Mouse (Mus musculus) retina, postnatal 1 day (tissue): Measurements from ENCODE around the gene Medag.

Experiments used
- DNase-seq: peaks from one replicate; pipeline ENCODE4 v3.0.0-alpha.2; 2012

Gene Medag

GRCm38 (mm10) chr5:149430943-149431342 is 19.4 kb downstream of the Medag start:
- DNase-seq = no peak

- no peak for DNase-seq
These were observed 22.1 kb downstream of the Medag start for GRCm38 (mm10) chr5:149433618-149434017.

GRCm38 (mm10) chr5:149434141-149434690 is 22.7 kb downstream of the Medag start:
- no peak for DNase-seq

DNA sequence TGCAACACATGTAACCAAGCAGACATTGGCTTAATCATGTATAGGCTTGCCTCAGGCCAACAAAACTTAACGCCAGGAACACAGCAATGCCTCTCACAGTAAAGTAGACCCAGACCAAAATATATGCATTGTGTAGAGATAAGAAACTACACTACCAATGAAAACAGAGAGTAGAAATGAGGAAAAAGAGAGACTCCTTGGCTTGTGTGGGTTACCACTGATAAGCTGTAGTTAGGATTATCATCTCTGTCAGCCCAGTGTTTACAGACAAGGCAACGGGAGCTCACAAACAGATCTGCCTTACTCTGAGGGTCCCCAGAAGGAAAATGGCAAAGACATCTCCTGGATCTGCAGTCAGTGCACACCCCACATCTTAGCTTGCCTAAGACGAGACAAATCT is 25.0 kb downstream of the Medag start:
- DNase-seq = no peak

- DNase-seq = no peak
These were observed 25.6 kb downstream of the Medag start for GRCm38 (mm10) chr5:149437150-149437549.

DNA sequence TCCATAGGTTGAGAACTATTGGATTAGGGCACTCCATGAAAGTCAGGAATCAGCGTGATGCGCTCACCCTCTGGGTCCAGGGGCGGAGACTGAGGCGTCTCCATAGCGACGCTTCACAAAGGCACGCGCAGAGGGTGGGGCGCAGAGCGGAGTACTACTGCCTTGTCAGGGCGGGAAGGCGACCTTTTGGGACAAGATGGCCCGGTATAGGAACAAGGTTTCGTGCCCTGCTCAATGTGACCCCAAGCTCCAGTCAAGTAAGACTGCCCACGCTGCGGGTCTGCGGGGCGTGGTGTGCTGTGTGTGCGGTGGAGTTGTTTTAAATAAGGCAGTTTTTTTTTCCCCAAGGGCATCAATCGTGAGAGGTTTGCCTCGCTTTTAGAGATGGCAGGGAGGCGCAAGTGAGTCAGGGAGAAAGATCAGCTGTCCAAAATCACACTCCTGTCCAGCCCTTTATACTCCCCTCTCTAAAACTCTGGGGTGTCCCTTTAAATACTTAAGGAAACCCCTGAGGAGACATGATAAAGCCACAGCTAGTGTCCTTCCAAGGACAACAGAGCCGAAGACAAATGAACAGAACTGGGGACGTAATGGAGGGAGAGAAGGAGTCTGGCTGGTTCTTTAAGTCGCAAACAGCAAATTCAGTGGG is 28.1 kb downstream of the Medag start, which contains the start of gene Tex26:
Tex26 (plus strand) TSS at position 130 of the 649 bp plus-strand sequence.
- DNase-seq = peak; percentile 93

GRCm38 (mm10) chr5:149440180-149440573 is 28.6 kb downstream of the Medag start:
- DNase-seq = peak; percentile 89

GRCm38 (mm10) chr5:149441646-149442276 is 30.2 kb downstream of the Medag start:
- peak; percentile 85 for DNase-seq

DNA sequence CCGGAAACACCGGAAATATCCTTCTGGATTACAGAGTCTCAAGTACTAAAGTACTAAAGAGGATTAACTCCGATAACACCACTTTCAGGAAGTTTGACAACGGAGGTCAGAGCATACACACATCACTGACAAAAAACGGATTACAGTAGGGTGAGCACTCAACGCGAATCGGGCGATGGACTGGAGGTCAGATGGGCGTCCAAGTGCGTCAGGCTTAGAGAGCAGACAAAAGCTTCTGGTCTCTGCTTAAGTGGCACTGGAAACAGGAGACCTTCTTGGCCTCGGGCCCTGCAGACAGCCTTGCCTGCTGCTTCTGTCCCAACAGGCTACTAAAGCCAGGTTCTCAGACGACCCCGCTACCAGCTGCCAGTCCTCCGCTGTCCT is 30.7 kb downstream of the Medag start:
- peak; percentile 88 for DNase-seq

DNA sequence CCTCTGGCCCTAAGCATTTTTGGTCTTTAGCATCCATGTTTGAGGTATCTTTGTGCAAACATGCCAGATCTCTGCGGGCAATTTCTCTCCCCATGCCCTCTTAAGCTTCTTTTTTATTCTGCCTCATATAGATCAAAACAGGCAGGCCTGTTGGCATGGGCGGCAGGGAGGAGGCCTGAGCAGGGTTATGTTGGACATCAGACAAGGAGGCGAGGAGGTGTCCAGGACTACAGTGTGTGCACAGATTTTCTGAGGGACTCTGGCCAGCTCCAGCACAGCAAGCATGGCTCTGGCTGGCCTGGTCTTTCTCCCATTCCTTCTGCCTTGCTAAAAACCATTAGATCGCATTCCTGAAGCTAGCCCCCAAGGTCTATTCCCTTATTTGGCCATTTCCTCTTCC is 32.9 kb downstream of the Medag start:
- no peak for DNase-seq

GRCm38 (mm10) chr5:149446495-149446894 is 34.9 kb downstream of the Medag start:
- no peak for DNase-seq

- DNase-seq = no peak
These were observed 36.2 kb downstream of the Medag start for GRCm38 (mm10) chr5:149447733-149448132.

DNA sequence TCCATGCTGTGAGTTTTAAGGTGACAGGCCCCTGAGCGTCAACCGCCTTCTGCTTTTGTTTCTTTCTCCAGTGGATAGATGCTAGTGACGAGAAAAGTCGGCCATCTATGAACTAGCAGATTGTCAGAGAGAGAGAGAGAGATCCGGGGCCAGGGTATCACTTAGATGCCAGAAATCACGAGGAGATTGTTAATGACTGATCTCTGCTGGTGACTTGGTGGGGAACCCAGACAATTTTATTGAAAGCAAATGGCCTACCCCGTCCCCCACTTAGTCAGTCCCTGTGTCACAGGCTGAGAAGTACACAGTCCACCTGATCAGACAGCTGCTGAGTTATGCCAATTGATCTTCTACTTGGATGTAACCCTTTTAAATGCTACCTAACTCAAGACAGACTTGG is 37.9 kb downstream of the Medag start:
- DNase-seq = no peak

GRCm38 (mm10) chr5:149451209-149451681 is 39.7 kb downstream of the Medag start:
- DNase-seq = peak; percentile 60

DNA sequence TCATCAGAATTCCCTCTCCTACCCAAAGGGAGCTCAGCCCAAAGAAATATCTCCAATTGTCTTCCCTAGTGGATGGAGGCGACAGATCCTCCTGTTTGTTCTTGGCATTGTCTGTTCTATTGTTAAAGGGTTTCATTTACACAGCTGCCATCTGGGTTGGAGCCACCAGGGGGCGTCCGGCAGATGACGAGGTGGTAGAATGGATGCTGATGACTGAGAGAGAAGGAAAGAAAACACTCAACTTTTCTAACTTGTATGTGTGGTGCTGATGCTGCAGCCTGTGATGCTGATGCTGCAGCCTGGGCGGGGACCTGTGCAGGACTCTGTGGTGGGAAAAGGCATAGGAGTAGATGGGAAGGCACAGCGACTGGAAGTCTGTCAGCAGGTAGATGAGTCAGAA is 42.7 kb downstream of the Medag start:
- DNase-seq = peak; percentile 74

DNA sequence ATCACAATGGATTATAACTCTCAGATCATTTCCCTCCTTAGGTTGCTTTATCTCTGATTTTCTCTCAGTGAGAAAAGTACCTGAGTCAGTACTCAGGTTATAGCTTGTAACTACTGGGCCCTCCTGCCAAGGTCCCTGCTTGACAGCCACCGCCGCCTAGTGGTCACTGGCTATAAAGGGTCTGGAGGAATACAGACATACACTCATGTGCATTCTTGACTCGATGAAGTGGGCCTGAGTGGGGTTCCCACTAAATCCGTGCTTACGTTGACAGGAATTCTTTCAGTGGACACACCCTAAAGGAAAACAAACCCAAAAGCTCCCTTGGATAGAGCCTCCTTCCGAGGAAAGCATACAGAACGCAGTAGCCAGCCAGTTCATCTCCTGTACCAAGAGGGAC is 45.0 kb downstream of the Medag start:
- DNase-seq = no peak

- DNase-seq = no peak
These were observed 50.5 kb downstream of the Medag start for GRCm38 (mm10) chr5:149462071-149462470.

DNA sequence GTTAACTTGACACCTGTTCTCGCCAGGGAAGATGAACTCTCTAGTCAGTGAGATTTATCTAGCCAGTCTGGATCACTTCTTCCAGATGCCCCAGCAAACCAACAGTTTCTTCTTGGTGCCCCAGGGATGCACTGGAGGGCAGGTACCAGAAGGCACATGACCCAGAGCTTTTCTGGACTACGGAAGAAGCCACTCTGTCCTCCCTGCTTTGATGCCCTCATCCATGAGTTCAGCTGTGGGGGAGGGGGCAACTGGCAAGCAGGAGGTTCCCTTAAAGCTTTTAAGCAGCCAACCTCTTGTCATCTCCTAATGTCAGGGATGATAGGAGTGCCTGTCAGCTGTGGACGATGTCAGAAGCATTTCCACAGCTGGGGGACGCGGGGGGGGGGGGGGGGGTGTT is 53.8 kb downstream of the Medag start:
- no peak for DNase-seq

DNA sequence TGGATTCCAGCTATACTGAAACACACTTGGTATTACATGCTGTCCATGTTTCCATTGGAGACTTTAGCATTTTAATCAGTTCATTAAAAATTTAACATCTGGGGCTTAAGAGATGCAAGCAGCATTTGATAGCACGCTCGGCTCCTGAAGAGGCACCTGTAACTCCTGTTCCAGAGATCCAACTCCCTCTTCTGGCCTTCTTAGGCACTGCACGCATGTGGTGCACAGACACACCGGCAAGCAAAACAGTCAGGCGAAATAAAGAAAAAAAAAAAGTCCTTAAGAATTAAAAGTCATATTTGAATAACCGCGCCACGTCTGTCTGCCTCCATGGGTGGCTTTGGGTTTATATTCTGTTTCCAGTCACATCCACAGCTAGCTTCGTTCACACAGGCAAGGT is 62.6 kb downstream of the Medag start:
- no peak for DNase-seq

DNA sequence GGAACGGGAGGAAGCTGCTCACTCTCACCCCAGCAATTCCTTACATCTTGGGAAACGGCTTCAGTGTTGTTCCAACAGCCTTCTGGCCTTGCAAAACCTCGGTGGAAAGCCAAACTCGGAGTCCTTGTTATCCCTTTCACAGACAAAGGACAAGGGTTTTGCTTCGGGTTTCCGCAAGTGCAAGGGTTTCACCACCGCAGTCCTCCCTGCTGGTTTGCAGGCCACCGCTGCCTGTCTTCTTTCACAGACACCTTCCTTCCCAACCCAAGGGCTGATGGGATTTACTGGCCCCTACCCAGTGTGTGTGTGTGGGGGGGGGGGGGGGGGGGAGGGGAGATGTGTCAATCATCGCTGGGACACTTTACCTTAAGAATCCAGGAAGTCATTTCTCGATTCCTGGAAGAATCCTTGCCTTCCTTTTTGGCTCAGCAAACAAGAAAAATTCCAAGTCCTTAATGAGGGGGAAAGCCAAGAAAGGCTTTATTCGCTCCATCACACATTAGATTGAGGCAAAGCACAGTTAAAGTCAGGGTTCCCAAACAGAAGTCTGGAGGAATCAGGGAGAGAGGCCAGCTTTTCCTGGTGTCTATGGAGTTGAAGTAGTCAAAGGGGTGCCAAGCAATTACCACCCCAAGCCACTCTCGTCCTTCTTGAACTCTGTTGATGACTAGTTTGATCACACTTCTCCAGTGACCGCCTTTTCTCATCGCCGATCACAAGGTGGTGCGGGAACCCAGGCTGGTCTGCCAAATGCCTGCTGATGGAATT is 63.3 kb downstream of the Medag start:
- DNase-seq = no peak
